Mouse (Mus musculus): ENCODE data around the gene Zbtb24. TPM values are rescaled to one million over a fixed set of nuclear protein-coding genes. Genes with fewer than 3 reads are reported as not detected.
A peak's percentile ranks its signal among the peaks of the same experiment; 100 is the strongest.

The Zbtb24 gene
- polyA plus RNA-seq, 1 experiment from 2014 or later: 21.0 TPM

DNA sequence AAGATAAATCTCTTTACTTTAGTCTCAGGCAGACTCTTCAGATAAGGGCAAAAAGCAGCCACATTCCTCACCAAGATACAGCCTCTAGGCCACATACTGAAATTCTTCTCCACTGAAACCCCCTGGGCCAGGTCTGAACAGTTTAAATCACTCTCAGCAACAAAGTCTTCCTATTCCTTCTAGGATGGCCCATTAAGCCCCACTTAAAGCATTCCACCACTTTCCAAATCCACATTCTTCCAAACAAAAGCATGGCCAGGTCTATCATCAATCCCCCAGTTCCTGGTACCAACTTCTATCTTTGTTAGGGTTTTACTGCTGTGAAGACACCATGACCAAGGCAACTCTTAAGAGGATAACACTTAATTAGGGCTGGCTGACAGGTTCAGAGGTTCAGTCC is 22.4 kb downstream of the Zbtb24 start:
- Histone ChIP-seq H3K27ac (ENCODE audit: low read depth, low read length) (no peak overlapping the region), H3K9me3 (ENCODE audit: control insufficient read depth, low read length) (no peaks in the 10 kb centered on the region), H3K36me3 (ENCODE audit: control insufficient read depth, insufficient read depth, low read length) (no peaks in the 10 kb centered on the region), H3K4me2 (ENCODE audit: low read depth, low read length, severe bottlenecking) (no peak overlapping the region), H3K4me3 (ENCODE audit: low read depth, low read length) (no peak overlapping the region), H3K27me3 (ENCODE audit: control insufficient read depth, insufficient read depth, low read length) (no peaks in the 10 kb centered on the region), H3K9ac (ENCODE audit: low read length) (no peak overlapping the region), H3K4me1 (replicated peaks; ENCODE audit: control insufficient read depth, insufficient read depth, low read length) (0 out of 2 replicates have a peak, but pooled peaks cover 7% of the 10 kb centered on the region)
- DNase-seq (ENCODE audit: low spot score): no peak
- ATAC-seq (replicated peaks; ENCODE audit: low FRiP score): no peak

DNA sequence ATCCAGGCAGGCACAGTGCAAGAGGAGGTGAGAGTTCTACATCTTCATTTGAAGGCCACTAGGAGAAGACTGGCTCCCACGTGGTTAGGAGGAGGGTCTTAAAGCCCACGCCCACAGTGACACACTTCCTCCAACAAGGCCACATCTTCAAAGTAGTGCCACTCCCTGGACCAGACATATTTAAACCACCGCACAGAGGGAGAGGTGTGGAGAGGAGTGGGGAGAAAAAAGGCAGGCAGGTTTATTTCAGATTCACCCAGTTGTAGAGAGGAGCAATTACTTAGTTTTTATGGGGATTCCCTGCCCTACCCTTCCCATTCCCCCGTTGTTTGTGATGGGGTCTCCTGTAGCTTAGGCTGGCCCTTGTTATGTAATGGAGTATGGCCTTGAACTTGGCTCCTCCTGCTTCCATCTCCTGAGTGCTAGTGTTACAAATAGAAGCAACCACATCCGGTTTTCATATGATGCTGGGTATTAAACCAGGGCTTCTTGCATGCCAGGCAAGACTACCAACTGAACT is 22.8 kb downstream of the Zbtb24 start:
- 85% methylated on average over 5 of the region's 5 CpGs for WGBS
- Histone ChIP-seq H3K27me3 (ENCODE audit: control insufficient read depth, insufficient read depth, low read length) (no peaks in the 10 kb centered on the region), H3K4me2 (ENCODE audit: low read depth, low read length, severe bottlenecking) (no peak overlapping the region), H3K4me1 (replicated peaks; ENCODE audit: control insufficient read depth, insufficient read depth, low read length) (peaks cover 9% of the 10 kb centered on the region; the same call in 1 of the 2 replicates), H3K36me3 (ENCODE audit: control insufficient read depth, insufficient read depth, low read length) (no peaks in the 10 kb centered on the region), H3K4me3 (ENCODE audit: low read depth, low read length) (no peak overlapping the region), H3K27ac (ENCODE audit: low read depth, low read length) (no peak overlapping the region), H3K9me3 (ENCODE audit: control insufficient read depth, low read length) (no peaks in the 10 kb centered on the region), H3K9ac (ENCODE audit: low read length) (no peak overlapping the region)
- no peak for ATAC-seq (replicated peaks; ENCODE audit: low FRiP score)
- DNase-seq (ENCODE audit: low spot score): no peak

DNA sequence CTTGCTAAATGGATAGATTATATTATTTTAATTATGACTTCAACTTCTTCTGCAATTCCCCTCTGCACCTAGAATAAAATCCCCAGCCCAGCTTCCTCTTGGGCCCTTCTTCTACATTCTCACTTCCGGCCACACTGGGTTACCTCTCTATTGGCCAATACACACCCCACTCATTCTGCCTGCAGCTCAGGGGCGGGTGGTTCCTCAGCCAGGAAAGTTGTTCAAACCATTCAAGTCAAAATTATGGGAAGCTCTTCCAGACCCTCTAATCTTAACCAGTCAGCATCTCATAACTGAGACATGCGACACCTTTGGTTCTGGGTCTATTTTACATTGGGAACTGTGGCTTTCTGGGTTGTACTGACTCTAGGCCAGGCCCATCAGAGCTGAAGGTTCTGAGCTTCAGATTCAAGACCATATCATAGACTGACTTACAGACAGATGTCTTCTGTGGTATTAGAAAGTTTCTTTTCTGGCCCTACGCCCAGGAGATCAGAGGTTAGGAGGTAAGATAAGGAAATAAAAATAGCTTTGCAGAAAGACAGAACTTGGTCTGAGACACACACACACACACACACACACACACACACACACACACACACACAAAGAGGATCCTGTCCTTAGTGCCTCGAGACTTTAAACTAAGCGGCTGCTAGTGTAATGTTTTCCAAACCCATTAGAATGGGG is 23.7 kb downstream of the Zbtb24 start:
- ATAC-seq (replicated peaks; ENCODE audit: low FRiP score) (no peak), DNase-seq (ENCODE audit: low spot score) (no peak)
- H3K9ac ChIP-seq (ENCODE audit: low read length): no peak overlapping the region
- 86% methylated on average over 6 of the region's 6 CpGs for WGBS
- H3K36me3 ChIP-seq (ENCODE audit: control insufficient read depth, insufficient read depth, low read length): no peaks in the 10 kb centered on the region
- H3K4me3 ChIP-seq (ENCODE audit: low read depth, low read length): no peak overlapping the region
- H3K4me1 ChIP-seq (replicated peaks; ENCODE audit: control insufficient read depth, insufficient read depth, low read length): peaks cover 10% of the 10 kb centered on the region; the same call in 1 of the 2 replicates
- H3K4me2 ChIP-seq (ENCODE audit: low read depth, low read length, severe bottlenecking): no peak overlapping the region
- H3K27me3 ChIP-seq (ENCODE audit: control insufficient read depth, insufficient read depth, low read length): no peaks in the 10 kb centered on the region
- no peaks in the 10 kb centered on the region for H3K9me3 ChIP-seq (ENCODE audit: control insufficient read depth, low read length)
- H3K27ac ChIP-seq (ENCODE audit: low read depth, low read length): no peak overlapping the region

DNA sequence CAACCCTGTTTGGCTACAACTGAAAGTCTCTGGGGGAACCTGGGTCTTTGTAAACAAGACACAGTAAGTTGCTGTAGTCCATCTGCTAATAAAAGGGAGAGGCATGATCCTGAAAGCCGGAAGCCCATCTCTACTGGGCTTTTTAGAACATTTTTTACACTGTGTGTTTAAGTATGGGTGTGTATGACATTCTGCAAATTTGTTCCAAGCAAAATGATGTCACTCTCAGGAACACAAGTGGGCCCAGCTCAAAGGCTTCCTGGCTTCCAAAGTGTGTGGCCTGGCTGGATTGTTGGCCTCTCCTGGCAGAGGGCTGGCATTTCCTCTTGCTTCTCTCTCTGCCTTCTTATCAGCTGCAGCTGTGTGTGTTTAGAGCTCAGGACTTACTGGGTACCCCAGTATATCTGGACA is 24.8 kb downstream of the Zbtb24 start:
- ATAC-seq (replicated peaks; ENCODE audit: low FRiP score) (no peak), DNase-seq (ENCODE audit: low spot score) (no peak)
- 92% methylated on average over 1 of the region's 1 CpGs for WGBS

DNA sequence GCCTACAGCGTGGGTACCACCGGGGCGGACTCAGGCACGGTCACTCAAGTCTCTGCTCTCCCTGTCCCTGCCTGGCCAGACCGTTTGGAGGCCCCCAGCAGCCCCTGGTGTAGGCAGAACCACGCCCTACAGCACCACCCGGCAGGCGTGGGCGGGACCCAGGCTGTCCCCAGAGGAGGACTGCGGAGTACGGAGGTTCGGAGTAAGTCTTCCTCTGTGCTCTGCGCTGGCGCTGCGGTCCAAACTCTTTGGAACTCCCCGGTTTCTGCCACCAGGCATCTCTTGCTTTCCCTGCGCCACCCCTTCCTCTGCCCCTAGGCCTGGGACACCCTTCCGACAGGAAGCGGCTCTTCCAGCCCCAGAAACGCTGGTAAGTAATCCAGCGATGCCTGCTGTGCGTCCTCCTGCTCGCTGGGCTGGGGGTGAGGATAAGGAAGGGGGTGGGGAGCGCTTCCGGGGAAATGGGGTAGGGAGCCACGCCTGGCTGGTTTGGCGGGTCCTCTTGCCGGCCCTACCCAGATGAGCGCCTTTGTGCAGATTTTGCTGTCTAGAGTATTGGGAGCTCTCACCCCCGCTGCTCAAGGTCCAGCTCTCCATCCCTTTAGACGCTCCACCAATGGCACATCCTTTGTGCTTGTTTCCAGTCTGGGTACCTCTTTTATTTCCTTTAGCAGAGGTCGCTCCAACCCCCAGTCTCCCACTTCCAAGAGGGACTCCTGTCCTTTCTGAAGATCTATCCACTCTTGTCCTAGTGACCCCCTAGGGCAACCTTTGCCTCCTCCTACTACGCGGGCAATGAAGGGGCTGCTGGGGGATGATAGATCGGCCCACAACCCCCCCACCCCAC is 26.2 kb downstream of the Zbtb24 start, which contains the start of gene Mical1:
Mical1 (plus strand) TSS at position 144 of the 847 bp plus-strand sequence.
- peak; percentile 69 for ATAC-seq (replicated peaks; ENCODE audit: low FRiP score)
- peak within 1 kb of the TSS; percentile 89 for H3K4me2 ChIP-seq (ENCODE audit: low read depth, low read length, severe bottlenecking)
- H3K4me3 ChIP-seq (ENCODE audit: low read depth, low read length): peak within 1 kb of the TSS; percentile 60
- peak within 1 kb of the TSS; percentile 84 for H3K27ac ChIP-seq (ENCODE audit: low read depth, low read length)
- peak; percentile 81 for DNase-seq (ENCODE audit: low spot score)
- under 1% methylated on average over 35 of the region's 35 CpGs for WGBS
- H3K27me3 ChIP-seq (ENCODE audit: control insufficient read depth, insufficient read depth, low read length): no peaks in the 10 kb centered on the region
- no peaks in the 10 kb centered on the region; the same call in 1 of the 2 replicates for H3K36me3 ChIP-seq (ENCODE audit: control insufficient read depth, insufficient read depth, low read length)
- H3K4me1 ChIP-seq (replicated peaks; ENCODE audit: control insufficient read depth, insufficient read depth, low read length): peaks cover 10% of the 10 kb centered on the region; the same call in 1 of the 2 replicates
- H3K9me3 ChIP-seq (ENCODE audit: control insufficient read depth, low read length): no peaks in the 10 kb centered on the region
- H3K9ac ChIP-seq (ENCODE audit: low read length): peak within 1 kb of the TSS; percentile 83

More for the DNA sequence above, 24.8 kb downstream of the Zbtb24 start:
- Histone ChIP-seq H3K9me3 (ENCODE audit: control insufficient read depth, low read length) (no peaks in the 10 kb centered on the region), H3K27ac (ENCODE audit: low read depth, low read length) (no peak overlapping the region), H3K36me3 (ENCODE audit: control insufficient read depth, insufficient read depth, low read length) (no peaks in the 10 kb centered on the region), H3K4me3 (ENCODE audit: low read depth, low read length) (no peak overlapping the region), H3K4me1 (replicated peaks; ENCODE audit: control insufficient read depth, insufficient read depth, low read length) (peaks cover 10% of the 10 kb centered on the region; the same call in 1 of the 2 replicates), H3K4me2 (ENCODE audit: low read depth, low read length, severe bottlenecking) (no peak overlapping the region), H3K9ac (ENCODE audit: low read length) (no peak overlapping the region), H3K27me3 (ENCODE audit: control insufficient read depth, insufficient read depth, low read length) (no peaks in the 10 kb centered on the region)

DNA sequence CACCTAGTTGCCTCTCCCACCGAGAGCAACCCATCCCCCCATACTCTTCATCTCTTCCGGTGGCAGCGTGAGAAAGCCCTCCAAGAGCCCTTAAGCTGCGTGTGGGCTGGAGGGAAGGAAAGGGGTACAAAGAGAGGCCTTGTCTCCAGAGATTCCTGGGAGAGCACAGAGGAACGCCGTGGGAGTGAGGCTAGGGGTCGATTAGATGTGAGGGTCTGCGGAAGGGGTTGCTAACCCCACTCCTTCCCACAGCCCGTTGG is 26.8 kb downstream of the Zbtb24 start:
- 0% methylated on average over 9 of the region's 9 CpGs for WGBS
- DNase-seq (ENCODE audit: low spot score) (peak; percentile 74), ATAC-seq (replicated peaks; ENCODE audit: low FRiP score) (peak; percentile 60)
- H3K27me3 ChIP-seq (ENCODE audit: control insufficient read depth, insufficient read depth, low read length): no peaks in the 10 kb centered on the region
- H3K36me3 ChIP-seq (ENCODE audit: control insufficient read depth, insufficient read depth, low read length): no peaks in the 10 kb centered on the region; the same call in 1 of the 2 replicates
- peak overlapping the region; percentile 89 for H3K4me2 ChIP-seq (ENCODE audit: low read depth, low read length, severe bottlenecking)
- H3K27ac ChIP-seq (ENCODE audit: low read depth, low read length): peak overlapping the region; percentile 84
- H3K9me3 ChIP-seq (ENCODE audit: control insufficient read depth, low read length): no peaks in the 10 kb centered on the region
- H3K9ac ChIP-seq (ENCODE audit: low read length): peak overlapping the region; percentile 83
- H3K4me3 ChIP-seq (ENCODE audit: low read depth, low read length): peak overlapping the region; percentile 60
- peaks cover 10% of the 10 kb centered on the region; the same call in 1 of the 2 replicates for H3K4me1 ChIP-seq (replicated peaks; ENCODE audit: control insufficient read depth, insufficient read depth, low read length)

DNA sequence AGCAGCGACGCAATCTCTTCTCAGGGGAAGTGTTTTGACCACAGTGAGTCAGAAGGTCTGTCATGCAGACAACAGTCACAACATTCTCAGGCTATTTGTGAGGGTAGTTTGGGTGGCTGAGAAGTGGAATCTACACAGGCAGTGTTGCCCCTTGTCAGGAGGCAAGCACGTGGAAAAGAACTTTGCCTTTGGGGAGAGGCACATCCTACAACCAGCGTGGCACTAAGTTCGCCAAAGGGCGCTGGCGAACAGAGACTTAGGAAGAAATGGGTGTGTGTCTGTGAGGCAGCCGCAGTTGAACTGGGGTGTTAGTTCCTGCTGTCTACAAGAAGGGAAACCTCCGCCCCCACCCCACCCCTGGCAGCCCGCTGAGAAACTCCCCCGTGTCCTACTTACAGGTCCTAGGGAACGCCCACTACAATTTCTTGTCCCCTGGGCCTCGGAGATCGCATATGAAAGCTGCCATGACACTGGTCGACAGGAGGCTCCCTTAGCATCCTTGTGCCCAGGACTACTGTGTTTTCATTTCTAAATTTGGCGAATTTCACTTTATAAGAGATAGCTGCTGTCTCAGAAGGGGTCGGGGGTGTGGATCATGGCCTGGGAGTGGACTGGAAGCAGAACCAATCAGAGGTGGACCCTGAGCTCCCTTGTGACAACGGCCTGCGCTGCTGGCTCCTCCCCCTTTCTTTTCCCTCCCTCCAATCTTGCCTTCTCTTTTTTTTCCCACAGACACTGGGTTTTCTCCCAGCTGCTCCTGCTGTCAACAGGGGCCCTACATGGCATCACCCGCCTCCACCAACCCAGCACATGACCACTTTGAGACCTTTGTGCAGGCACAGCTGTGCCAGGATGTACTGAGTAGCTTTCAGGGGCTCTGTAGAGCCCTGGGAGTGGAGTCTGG is 27.3 kb downstream of the Zbtb24 start:
- Histone ChIP-seq H3K4me3 (ENCODE audit: low read depth, low read length) (peak overlapping the region; percentile 60), H3K4me1 (replicated peaks; ENCODE audit: control insufficient read depth, insufficient read depth, low read length) (peaks cover 10% of the 10 kb centered on the region; the same call in 1 of the 2 replicates), H3K36me3 (ENCODE audit: control insufficient read depth, insufficient read depth, low read length) (no peaks in the 10 kb centered on the region; the same call in 1 of the 2 replicates), H3K9me3 (ENCODE audit: control insufficient read depth, low read length) (no peaks in the 10 kb centered on the region), H3K4me2 (ENCODE audit: low read depth, low read length, severe bottlenecking) (peak overlapping the region; percentile 89), H3K9ac (ENCODE audit: low read length) (peak overlapping the region; percentile 83), H3K27me3 (ENCODE audit: control insufficient read depth, insufficient read depth, low read length) (no peaks in the 10 kb centered on the region), H3K27ac (ENCODE audit: low read depth, low read length) (peak overlapping the region; percentile 84)
- 3% methylated on average over 20 of the region's 20 CpGs for WGBS
- DNase-seq (ENCODE audit: low spot score) (peak; percentile 79), ATAC-seq (replicated peaks; ENCODE audit: low FRiP score) (peak; percentile 81)

DNA sequence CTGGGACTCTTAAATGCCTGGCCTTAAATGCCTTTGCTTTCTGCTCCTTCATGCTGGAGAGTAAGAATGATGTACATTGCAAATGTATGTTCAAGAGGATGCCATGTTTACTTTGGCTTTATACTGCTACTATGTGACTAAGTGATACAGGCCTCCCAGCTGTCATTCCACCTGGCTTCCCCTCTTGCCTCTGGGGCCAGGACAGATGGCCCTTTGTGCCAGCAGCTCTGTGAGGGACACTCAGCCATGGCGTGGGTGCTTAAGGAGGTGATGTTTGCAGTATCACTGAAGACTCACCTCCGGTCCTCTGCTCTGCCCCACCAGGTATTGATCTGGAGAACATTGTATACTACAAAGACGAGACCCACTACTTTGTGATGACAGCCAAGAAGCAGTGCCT is 29.8 kb downstream of the Zbtb24 start:
- 94% methylated on average over 3 of the region's 3 CpGs for WGBS
- Histone ChIP-seq H3K9ac (ENCODE audit: low read length) (no peak overlapping the region), H3K4me1 (replicated peaks; ENCODE audit: control insufficient read depth, insufficient read depth, low read length) (peaks cover 10% of the 10 kb centered on the region; the same call in 1 of the 2 replicates), H3K4me3 (ENCODE audit: low read depth, low read length) (no peak overlapping the region), H3K36me3 (ENCODE audit: control insufficient read depth, insufficient read depth, low read length) (no peaks in the 10 kb centered on the region; the same call in 1 of the 2 replicates), H3K4me2 (ENCODE audit: low read depth, low read length, severe bottlenecking) (no peak overlapping the region), H3K27me3 (ENCODE audit: control insufficient read depth, insufficient read depth, low read length) (no peaks in the 10 kb centered on the region), H3K9me3 (ENCODE audit: control insufficient read depth, low read length) (no peaks in the 10 kb centered on the region), H3K27ac (ENCODE audit: low read depth, low read length) (no peak overlapping the region)
- ATAC-seq (replicated peaks; ENCODE audit: low FRiP score) (no peak), DNase-seq (ENCODE audit: low spot score) (no peak)

Measured in forebrain, embryonic 11.5 days (tissue).